Mouse (Mus musculus) kidney, postnatal 36 days (tissue): ENCODE results near the gene Epha7.

Experiments
- DNase-seq, 2 experiments: peaks; one replicate each; pipeline ENCODE4 v3.0.0; 2021 to 2022; ENCODE audit warnings: mixed read lengths in 2 of 2

Gene Epha7

DNA sequence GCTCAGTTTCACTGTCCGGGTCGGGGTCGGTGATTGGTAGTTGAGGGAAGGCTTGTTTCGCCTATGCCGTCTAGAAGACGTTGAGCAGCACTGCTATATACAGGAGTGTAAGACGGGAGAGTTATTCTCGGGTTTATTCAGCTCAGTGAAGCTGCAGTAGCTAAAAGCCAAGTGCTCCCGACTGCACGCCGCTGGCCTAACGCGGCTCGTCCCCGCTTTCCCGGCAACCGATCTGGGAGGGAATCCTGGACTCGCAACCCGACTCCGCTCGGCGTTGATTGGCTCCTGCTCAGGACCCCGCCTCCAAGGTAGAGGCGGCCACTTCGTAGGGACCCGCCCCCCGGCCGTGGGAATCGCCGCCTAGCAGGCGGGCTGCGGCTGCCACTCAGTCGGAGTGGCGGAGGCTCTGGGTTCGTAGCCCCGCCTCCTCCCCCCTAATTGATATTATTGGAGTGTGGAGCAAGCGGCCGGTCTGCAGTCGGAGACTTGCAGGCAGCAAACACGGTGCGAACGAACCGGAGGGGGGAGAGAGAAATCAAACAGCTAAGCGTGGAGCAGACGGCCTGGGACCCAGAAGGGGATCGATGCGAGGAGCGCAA is at the start of gene Epha7:
Gene Epha7 (plus strand): TSS at position 441 of the 599 bp plus-strand sequence.
- DNase-seq, result peak; percentile 96 to 97

DNA sequence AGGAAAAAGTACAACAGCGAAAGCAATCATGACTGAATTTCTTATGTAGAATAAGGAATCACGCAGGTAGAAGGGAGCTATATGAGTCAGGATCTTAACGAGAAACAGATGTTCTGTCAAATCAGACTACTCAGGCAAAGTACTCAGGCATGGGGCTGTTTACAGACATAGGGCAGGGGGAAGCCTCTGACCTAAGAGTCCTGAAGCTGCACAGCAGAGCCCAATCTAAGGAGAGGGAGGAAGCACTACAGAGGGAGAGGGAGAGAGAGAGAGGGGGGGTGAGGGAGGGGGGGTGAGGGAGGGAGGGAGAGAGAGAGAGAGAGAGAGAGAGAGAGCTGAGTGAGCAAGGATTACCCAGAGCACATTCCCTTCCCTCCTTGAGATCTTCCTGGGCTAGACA is 29.0 kb upstream of the Epha7 start:
- no peak for DNase-seq

DNA sequence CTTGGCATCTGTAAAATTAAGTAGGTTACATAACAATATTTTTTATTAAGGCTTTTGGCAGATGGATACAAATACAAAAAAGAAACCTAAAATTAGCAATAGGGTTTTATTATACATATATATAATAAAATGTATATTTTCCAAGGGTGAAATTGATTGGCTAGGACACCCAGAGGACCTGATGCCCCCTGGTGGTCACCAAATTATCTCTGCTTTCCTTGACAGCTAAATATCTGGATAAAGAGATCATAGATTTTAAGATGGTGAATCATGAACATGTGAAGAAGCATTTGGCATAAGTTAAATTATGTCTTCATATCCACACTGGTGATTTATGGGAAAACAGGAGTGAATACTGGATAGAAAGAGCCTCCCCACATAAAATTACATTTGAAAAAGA is 4.1 kb upstream of the Epha7 start:
- DNase-seq, result peak; percentile 29 to 54

DNA sequence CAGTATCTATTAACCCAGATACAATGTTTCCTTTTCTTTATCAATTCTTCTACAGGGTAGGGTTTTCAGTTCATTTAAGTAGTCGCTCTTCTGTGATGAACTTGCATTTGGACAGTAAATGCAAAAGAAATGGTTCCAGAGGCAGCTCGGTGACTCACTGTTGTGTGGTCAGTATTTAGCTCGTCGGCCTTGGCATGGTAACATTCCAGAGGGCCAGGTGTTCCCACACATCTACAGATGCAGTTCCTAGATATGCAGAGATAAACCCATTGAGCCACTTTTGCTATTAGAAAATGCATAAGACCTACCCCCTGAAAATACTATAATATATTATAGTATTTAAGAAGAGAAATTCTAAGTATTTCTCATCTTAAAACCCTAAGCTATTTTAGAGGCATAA is 3.2 kb upstream of the Epha7 start:
- DNase-seq, result no peak

DNA sequence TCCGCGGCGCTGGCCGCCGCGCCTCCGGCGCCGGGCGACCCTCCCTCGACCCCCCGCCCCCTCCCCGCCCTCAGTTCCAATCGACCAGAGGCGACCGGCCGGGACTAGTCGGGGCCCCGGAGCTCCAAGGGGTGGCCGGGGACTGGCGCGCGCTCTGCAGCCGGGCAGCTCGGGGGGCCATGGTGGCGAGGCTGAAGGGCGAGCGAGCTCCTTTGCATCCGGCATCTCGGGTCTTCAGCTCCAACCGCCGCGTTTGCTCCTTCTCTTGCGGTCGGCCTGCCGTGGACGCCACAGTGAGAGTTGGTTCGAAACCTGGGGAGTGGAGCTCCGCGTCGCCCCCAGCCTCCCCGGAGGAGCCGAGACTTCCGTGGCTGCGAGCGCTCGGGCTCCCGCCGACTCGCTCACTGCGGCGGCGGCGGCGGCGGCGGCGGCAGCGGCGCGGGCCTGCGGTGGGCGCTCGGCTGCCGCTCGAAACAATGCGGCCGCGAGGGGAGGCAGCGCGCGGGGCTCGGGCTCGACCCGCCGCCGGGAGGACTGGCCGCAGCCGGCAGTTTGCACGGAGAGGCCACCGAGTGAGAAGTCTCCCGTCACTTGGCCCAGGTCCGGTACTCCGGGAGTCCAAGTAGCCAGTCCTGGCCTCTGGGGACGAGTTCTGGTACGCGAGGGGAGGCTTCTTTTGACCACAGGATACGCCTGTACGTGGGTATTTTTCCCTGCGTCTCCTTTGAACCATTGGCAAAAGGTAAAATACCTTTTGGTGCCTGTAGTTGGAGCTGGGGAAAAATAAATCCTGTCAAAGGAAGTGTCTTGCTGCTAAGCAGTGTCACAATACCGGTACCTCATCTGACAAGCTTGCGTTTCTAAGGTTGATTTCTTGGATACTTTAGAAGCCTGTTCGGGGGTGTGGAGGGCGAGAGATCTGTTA is 882 bp downstream of the Epha7 start:
- DNase-seq, result peak; percentile 17 to 52

DNA sequence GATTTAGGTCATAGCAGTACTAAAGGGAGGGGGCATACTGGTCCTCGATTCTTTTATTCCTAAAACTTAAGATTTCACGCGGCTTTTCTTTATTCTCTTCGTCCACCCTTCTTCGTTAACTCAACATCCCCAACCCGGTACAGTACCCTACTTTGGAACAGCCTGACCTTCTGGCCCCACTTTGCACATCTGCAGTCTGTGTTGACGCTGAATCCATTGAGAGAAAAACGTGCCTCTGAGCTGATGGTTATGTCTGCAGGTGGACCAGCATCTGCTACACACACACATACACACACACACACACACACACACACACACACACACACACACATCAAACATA is 1.5 kb downstream of the Epha7 start:
- no peak for DNase-seq

DNA sequence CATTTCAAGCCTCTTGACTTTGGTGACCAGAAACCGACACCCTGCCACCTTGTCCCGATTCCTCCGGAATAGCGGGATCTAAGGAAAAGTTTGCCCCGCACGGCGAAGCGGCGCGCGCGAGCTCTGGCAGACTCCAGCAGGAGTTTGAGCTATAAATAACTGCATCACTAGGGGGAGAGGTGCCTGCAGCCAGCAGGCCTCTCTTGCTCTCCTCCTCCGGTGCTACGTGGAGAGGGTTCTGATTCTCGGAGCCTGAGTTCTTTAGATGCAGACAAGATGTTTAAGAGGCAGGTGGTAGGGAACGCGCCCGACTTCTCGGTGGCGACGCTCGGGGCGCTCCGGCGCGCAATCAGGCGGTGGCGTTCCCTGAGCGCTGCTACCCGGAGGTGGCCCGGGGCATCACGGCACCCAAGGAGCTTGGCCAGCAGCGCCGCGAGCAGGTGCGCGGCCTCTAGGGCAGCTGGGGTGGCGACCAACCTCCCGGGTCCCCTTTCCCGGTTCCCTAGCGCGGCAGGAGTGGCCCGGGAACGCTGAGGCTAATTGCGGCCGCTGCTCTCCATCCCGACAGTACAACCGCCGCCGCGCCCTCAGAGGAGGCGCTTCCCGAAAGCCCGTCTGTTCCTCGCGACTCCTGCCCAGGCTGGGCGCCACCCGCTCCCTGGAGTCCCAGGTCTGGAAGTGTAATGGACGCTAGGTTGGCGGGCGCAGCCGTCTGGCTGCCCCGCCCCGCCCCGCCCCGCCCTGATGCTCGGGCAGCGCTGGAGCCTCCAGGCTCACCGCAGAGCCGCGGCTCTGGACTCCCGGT is 2.1 kb downstream of the Epha7 start:
- DNase-seq, result peak; percentile 43 to 62

DNA sequence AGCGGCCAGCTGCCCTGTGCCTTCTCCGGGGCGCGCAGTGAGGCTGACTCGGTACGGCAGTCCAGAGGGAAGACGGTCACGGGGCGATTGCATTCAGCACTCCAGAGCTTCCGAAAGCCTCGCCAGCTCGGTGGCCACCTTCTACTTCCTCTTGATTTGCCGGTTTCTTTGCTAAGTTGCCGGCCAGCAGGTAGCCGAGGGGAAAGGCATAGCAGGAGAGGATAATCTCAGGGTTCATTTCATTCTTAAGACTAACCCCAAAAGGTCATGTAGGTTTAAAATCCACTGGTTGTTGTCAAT is 2.6 kb downstream of the Epha7 start:
- no peak for DNase-seq

DNA sequence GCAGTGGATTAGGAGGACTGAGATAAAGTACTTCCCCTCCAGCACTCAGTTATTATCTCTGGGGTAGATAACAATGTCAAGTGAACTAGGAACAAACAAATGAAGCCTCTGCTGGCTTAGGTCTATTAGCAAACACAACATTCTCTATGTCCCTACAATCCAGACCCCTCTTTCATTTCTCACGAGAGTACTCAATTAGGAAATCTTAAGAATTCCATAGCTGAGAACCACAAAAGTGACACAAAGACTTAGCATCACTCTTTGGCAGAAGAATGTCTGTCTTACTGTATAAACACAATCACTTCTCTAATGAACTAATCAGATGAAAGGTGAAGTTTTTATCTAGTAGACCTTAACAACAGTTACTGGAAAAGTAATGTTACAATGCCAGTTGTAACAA is 10.7 kb downstream of the Epha7 start:
- no peak for DNase-seq

DNA sequence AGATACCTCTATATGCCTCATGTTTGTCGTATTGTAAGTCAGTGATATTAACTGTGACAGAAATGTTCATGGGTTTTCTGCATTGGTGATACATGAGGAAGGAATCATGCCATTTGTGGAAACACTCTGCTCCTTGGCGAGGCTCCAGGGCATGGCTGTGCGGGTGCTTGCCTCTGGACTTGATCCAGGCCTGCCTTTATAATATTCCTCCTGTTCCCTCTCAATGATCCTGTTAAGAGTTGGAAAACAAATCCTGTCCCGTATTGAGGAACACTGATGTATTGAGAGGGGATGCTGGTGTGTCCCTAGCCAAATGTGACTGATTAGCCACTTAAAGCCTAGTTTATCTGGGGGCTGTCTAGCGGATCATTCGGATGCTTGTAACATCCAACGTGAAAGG is 11.7 kb downstream of the Epha7 start:
- DNase-seq, result peak in 1 of 2 experiments; percentile 31

DNA sequence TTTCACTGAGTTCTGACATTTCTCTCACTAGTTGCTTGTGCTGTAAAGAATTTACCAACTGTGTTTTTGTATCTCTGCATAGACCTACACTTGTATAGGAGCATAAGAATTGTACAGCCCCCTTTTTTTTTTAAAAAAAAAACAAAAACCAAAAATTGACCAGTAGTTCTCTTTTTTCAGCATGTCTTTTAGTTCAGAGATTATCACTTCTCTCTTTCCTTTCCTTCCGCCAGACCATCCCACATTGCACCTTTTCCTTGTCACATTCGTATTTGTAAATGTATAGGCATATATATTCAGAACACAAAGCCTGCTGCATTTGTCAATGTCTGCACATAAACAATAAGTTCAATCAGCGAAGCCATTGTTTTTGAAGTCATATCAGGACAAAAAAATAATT is 24.7 kb downstream of the Epha7 start:
- no peak for DNase-seq

DNA sequence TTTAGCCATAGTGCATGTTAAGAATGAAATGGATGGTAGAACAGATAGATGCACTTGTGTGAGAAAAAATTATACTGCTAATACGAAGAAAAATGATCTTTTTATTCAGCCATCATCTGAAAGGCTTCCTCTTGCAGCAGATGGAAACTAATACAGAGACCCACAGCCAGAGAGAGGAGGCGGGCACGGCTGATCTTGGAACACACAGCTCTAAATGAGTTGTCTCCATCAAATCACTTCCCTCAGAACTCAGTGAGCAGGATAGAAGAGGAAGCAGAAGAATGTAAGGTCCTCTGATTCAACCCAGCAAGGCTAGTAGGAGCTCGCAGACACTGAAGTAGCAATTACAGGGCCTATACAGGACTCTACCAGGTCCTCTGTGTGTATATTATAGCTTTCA is 33.4 kb downstream of the Epha7 start:
- no peak for DNase-seq

DNA sequence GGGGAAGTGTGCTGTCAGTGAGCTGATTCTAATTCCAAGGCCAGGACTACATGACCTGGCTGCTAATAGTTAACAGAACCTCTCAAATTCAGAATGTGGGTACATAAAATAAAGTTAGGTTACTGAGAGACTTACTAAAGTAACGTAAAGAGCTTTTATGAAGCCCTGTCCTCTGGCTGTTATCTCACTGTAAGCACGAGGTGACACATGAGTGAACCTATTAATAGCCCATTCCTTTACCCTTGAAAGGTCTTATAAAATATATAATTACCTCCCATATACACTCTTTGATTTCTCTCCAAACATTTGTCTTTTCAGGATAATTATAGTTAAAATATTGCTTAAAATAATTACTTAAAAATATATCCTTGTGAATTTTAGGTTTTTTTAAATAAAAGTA is 37.5 kb downstream of the Epha7 start:
- DNase-seq, result no peak

DNA sequence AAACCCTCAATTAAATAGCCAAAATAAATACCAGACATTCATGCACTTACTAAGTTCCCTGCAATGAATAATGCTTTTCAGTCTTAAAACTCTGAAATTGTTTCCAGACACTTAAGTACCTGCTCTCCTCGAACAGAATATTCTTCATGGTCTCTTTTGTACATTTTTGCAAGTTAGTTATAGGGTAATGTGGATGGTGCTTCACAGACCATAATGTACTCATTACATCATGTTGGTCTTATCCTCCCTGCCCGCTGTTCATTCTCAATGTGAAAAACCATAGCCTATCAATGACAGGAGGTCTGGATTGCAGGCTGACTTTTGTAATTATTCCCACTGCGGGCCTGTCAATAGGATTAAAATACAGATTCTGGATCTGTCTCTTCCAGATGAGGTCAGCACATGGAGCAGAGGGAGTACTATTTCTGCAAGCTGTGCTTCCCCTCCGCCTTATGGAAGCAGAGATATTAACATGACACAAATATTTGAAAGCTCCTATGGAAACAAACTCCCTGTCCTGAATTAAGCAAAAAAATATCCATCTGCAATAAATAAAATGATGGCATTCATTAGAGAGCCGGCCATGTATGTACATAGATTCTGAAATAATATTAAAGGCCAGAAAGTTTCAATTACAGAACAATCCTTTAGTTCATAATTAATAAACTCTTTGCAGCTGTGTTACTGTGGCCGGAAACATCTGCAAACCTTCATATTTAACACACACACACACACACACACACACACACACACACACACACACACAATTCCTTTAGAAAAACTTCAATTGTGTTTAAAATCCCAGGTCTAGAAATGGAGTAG is 50.1 kb downstream of the Epha7 start:
- no peak for DNase-seq

DNA sequence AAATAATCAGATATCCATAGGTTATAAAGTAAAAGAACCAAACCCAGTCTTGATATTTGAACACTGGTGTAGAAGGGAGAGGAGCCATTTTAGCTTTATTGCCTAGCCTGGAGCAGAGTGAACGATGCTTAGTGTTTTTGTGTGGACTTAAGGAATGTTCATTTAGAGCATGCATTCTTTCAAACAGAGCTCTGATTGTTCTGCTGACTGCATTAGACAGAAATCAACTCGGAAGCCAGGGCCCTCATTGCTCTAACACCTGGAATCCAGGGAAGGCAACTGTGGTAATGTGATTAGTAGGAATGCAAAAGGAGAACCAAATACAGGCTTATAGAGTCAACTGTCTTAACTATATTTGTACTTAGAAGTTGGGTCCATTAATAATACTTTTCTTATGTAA is 53.5 kb downstream of the Epha7 start:
- DNase-seq, result no peak

DNA sequence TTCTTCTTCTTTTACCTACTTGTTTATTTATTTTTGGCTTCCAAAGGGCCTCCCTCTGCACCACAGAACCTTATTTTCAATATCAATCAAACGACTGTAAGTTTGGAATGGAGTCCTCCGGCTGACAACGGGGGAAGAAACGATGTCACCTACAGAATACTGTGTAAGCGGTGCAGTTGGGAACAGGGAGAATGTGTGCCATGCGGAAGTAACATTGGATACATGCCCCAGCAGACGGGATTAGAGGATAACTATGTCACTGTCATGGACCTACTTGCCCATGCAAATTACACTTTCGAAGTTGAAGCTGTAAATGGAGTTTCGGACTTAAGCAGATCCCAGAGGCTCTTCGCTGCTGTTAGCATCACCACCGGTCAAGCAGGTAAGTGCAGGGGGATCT is 58.7 kb downstream of the Epha7 start:
- DNase-seq, result no peak

DNA sequence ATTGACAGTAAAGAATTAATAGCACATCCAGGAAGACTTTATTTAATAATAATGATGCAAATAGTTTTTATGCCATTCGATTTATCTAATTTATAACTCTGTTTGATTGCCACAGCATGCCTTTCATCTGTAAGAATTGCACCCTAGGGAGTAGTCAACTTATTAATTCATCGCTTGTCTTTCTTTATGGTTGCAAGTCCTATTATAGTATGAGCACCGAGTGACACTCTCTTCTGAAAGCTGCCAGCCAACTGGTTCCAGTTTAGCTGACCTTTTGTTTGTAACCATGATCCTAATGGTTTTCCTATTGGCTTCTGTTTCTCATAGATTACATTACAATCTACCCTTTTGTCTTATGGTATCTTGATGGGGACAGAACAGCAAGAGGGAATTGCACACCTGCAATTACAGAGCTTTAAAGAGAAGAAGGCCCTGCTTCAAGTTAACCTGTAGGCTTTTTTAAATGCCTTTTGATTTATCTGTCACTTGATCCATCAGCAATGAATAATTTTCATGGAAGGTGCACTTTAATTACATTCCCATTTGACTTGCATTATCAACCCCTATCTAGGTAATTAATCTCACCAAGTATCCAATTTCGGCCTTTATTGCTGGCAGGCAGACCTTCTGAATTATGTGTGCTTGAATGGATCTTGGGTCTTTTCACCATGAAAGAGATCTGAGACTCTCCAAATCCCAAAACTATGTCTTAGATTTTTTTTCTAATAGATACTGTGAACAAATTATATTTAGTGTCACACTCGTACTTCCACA is 68.5 kb downstream of the Epha7 start:
- no peak for DNase-seq

DNA sequence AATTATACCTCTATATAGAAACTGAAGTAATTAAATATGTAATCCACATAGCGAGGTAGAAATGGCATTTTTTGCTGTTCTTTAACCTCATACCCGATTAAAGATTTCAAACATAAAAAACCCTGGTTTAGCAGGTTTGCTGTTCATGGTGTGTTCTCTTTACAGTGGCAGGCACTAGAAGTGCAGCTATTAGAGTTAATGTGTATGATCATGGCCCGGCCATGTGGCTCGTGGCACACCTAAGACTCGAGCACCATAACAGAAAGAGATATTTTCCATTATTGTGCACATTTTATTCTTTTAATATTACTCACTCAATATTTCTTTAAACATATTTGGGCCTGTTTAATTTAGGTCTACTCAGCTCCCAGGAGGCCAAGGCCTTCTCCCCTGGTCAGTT is 76.7 kb downstream of the Epha7 start:
- no peak for DNase-seq

DNA sequence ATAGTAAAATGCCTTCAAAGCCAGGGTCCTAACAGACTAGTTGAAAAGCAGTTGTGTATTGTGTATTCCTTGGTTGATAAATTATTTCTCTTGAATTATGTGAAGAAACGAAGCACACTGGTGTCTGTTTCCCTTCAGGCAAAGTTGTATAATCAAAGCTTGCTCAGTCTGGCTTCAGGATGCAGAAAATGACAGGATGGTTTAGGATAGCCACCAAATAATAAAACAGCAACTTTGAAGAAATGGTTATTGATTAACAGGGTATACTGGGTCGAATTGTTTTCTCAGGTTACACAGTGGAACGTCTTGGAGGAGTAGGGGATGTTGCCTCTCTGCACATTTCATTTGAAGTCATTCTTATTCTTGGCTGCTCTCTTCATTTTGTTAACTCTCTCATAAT is 77.2 kb downstream of the Epha7 start:
- DNase-seq, result no peak

DNA sequence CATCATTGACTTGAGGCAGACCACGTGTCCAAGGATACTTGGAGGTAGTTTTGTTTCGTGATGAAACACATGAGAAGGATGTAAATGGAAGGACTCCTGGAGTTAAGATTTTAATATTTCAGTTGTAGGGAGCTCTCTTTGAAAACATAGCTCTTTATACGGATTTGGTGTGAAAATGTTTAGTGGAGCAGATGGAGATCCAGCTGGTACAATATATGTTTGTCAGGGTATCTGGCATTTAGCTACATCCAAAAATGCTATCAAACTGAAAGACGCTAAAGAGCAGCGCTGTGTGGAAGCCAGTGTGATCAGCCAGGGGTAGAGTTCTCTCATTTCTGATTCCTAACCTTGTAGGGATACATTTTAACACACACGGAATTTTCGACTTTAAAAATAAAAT is 82.5 kb downstream of the Epha7 start:
- DNase-seq, result no peak

DNA sequence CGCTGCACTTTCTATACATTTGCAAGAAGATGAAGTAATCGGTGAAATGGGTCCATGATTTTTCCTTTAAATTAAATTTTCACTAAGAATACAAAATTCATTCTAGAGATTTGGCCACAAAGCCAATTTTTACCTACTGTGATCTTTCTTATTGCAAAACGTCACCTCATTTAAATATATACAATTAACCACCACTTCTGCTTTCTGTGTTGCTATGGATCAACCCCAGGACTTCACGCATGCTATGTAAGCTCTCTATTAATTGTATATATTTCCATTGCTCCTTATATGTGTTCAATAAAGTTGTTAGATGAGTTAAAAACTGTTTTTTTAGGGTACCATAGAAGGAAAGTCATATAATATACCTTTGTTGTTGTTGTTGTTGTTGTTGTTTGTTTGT is 86.4 kb downstream of the Epha7 start:
- DNase-seq, result no peak

DNA sequence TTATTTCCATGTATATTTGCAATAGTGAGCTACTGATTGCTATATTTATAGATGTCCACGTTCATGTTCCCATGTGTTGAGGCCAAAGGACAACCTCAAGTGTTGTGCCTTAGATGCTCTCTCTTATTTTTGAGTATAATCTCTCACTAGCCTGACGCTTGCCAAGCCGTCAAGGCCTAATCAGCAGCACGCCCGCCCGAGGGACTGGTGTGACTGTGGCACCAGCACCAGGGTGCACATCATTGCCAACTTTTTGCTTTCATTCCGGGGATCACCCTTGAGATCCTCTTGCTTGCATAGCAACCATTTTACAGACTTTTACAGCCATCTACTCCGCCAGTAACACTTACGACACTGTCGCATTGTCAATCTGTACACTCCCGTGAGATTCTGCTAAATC is 86.9 kb downstream of the Epha7 start:
- no peak for DNase-seq
